ENCODE assay signal across 21 mouse cellular contexts in genomic region chr2:106086121-106086520, GRCm38 (mm10).
DNase-seq lines count a peak whose midpoint lies in the region; ATAC-seq and TF ChIP-seq lines count a peak whose summit lies in the region.
"Had no signal": no experiment of that assay in that cellular context is flagged by ENCODE, and none has a peak within 500 bp of the region (broad histone marks: within the 10 kb centered on the region; RNA-seq: fewer than 3 reads in every experiment).

No protein-coding gene starts in this region.

- ATAC-seq in heart, postnatal 0 days (ENCODE audit: insufficient read depth, low read depth) = no peak
- no peak for ATAC-seq in heart, embryonic 12.5 days (ENCODE audit: insufficient number of reproducible peaks, low FRiP score)
- ATAC-seq in midbrain, embryonic 14.5 days (ENCODE audit: low FRiP score, low TSS enrichment) = no peak
- ATAC-seq in midbrain, embryonic 11.5 days (ENCODE audit: low FRiP score) = no peak
- ATAC-seq: midbrain, embryonic 16.5 days had no signal

- no peaks in the 10 kb centered on the region for H3K27me3 ChIP-seq in heart, postnatal 0 days (ENCODE audit: control insufficient read depth, insufficient read depth, low read length)
- peaks cover 4% of the 10 kb centered on the region; the same call in 1 of the 2 replicates for H3K27me3 ChIP-seq in heart, embryonic 12.5 days (replicated peaks)
- H3K27me3 ChIP-seq in midbrain, embryonic 14.5 days (ENCODE audit: control insufficient read depth, insufficient read depth, low read length) = no peaks in the 10 kb centered on the region
- no peaks in the 10 kb centered on the region for H3K27me3 ChIP-seq in midbrain, embryonic 11.5 days (ENCODE audit: control insufficient read depth, insufficient read depth, low read length)
- H3K27me3 ChIP-seq: heart, embryonic 15.5 days had no signal

- H3K4me1 ChIP-seq in heart, postnatal 0 days (ENCODE audit: control insufficient read depth, insufficient read depth) = no peaks in the 10 kb centered on the region
- H3K4me1 ChIP-seq in heart, embryonic 12.5 days (replicated peaks) = no peaks in the 10 kb centered on the region
- H3K4me1 ChIP-seq in midbrain, embryonic 14.5 days (ENCODE audit: control insufficient read depth, insufficient read depth, low read length) = peaks cover 6% of the 10 kb centered on the region; the same call in 1 of the 2 replicates
- peaks cover 13% of the 10 kb centered on the region for H3K4me1 ChIP-seq in midbrain, embryonic 11.5 days (ENCODE audit: control insufficient read depth, insufficient read depth, low read length)
- H3K4me1 ChIP-seq: heart, embryonic 15.5 days had no signal

- peak; percentile 29; the same call in 1 of the 2 replicates for TF ChIP-seq CTCF in heart, postnatal 0 days (IDR thresholded peaks at IDR 0.05; ENCODE audit: low read depth)

- no peak overlapping the region for H3K9ac ChIP-seq in heart, postnatal 0 days (replicated peaks; ENCODE audit: low read depth, low read length)
- H3K9ac ChIP-seq in heart, embryonic 12.5 days = no peak overlapping the region
- H3K9ac ChIP-seq in midbrain, embryonic 14.5 days (replicated peaks; ENCODE audit: low read length) = no peak overlapping the region
- no peak overlapping the region for H3K9ac ChIP-seq in midbrain, embryonic 11.5 days (ENCODE audit: low read length)
- H3K9ac ChIP-seq: heart, embryonic 15.5 days had no signal

- no peaks in the 10 kb centered on the region for H3K36me3 ChIP-seq in heart, postnatal 0 days (replicated peaks; ENCODE audit: control insufficient read depth, insufficient read depth, low read length)
- H3K36me3 ChIP-seq in heart, embryonic 12.5 days = no peaks in the 10 kb centered on the region
- H3K36me3 ChIP-seq in midbrain, embryonic 14.5 days (ENCODE audit: control insufficient read depth, insufficient read depth, low read length) = no peaks in the 10 kb centered on the region
- no peaks in the 10 kb centered on the region for H3K36me3 ChIP-seq in midbrain, embryonic 11.5 days (ENCODE audit: control insufficient read depth, insufficient read depth, low read length)
- H3K36me3 ChIP-seq: forebrain, embryonic 10.5 days; heart, embryonic 15.5 days; hindbrain, embryonic 10.5 days had no signal

- DNase-seq in cerebellum, adult 9-10 months = peak; percentile 7
- no peak for DNase-seq in cerebellum, adult 18-20 months
- no peak for DNase-seq in heart, postnatal 0 days (ENCODE audit: low spot score)
- DNase-seq in midbrain, embryonic 14.5 days = peak; percentile 28
- DNase-seq in midbrain, embryonic 11.5 days (ENCODE audit: low spot score, missing footprints) = no peak
- peak; percentile 17 for DNase-seq in retina, postnatal 7 days (ENCODE audit: low read depth, low spot score)
- DNase-seq in adipocyte (ENCODE audit: low spot score) = no peak
- DNase-seq: adrenal gland, adult 8-10 months; embryo, embryonic 11 days; gastrocnemius, postnatal 10 days; heart, adult 18-20 months; kidney, adult 8-10 months; kidney, postnatal 4 days; liver; lung, postnatal 10 days; right cerebral cortex, adult 18-20 months had no signal

- no peaks in the 10 kb centered on the region for H3K9me3 ChIP-seq in heart, postnatal 0 days (replicated peaks; ENCODE audit: control insufficient read depth, low read length)
- H3K9me3 ChIP-seq in heart, embryonic 12.5 days (replicated peaks) = no peaks in the 10 kb centered on the region
- H3K9me3 ChIP-seq in midbrain, embryonic 14.5 days (ENCODE audit: control insufficient read depth, low read length) = no peaks in the 10 kb centered on the region
- H3K9me3 ChIP-seq in midbrain, embryonic 11.5 days (ENCODE audit: control insufficient read depth, low read length) = no peaks in the 10 kb centered on the region
- H3K9me3 ChIP-seq: forebrain, embryonic 10.5 days; heart, embryonic 15.5 days; hindbrain, embryonic 10.5 days had no signal

- H3K4me2 ChIP-seq in heart, postnatal 0 days (ENCODE audit: low read depth, low read length) = no peak overlapping the region
- no peak overlapping the region for H3K4me2 ChIP-seq in heart, embryonic 12.5 days
- no peak overlapping the region for H3K4me2 ChIP-seq in midbrain, embryonic 14.5 days (ENCODE audit: low read length)
- no peak overlapping the region for H3K4me2 ChIP-seq in midbrain, embryonic 11.5 days
- H3K4me2 ChIP-seq: heart, embryonic 15.5 days had no signal

- no peak for TF ChIP-seq EP300 in heart, postnatal 0 days (IDR thresholded peaks at IDR 0.05; ENCODE audit: low read depth)

- no peak overlapping the region for H3K27ac ChIP-seq in heart, postnatal 0 days (ENCODE audit: low read depth)
- H3K27ac ChIP-seq in heart, embryonic 12.5 days (ENCODE audit: poor library complexity, severe bottlenecking) = no peak overlapping the region
- no peak overlapping the region for H3K27ac ChIP-seq in midbrain, embryonic 14.5 days (replicated peaks; ENCODE audit: low read depth, low read length)
- no peak overlapping the region for H3K27ac ChIP-seq in midbrain, embryonic 11.5 days (ENCODE audit: low read depth, low read length)
- H3K27ac ChIP-seq: forebrain, embryonic 10.5 days; heart, embryonic 15.5 days had no signal

- H3K4me3 ChIP-seq in heart, postnatal 0 days (ENCODE audit: low read depth, low read length) = no peak overlapping the region
- H3K4me3 ChIP-seq in heart, embryonic 12.5 days = no peak overlapping the region
- no peak overlapping the region for H3K4me3 ChIP-seq in midbrain, embryonic 14.5 days (replicated peaks; ENCODE audit: low read depth, low read length)
- no peak overlapping the region for H3K4me3 ChIP-seq in midbrain, embryonic 11.5 days (ENCODE audit: low read depth, low read length)
- H3K4me3 ChIP-seq: forebrain, embryonic 10.5 days; heart, embryonic 15.5 days; hindbrain, embryonic 10.5 days had no signal

- 45% methylated on average over 8 of the region's 8 CpGs for WGBS in heart, postnatal 0 days
- 62% methylated on average over 8 of the region's 8 CpGs for WGBS in heart, embryonic 12.5 days
- 45% methylated on average over 8 of the region's 8 CpGs for WGBS in midbrain, embryonic 14.5 days
- 60% methylated on average over 8 of the region's 8 CpGs for WGBS in midbrain, embryonic 11.5 days

Comparison
In these comparisons a context has a peak if more than half of its experiments do, and no peak if none do; other contexts are left out.
1. DNase-seq: peak in cerebellum, adult 9-10 months (single experiment), midbrain, embryonic 14.5 days (single experiment) and retina, postnatal 7 days (single experiment); none in cerebellum, adult 18-20 months (0 of 2), heart, postnatal 0 days (single experiment), midbrain, embryonic 11.5 days (single experiment) and adipocyte (single experiment).